Mouse (Mus musculus) liver, adult 2 months (tissue): ENCODE results near the gene Tcf7.

Experiments
- CTCF ChIP-seq: fragments of 200-500 bp; IDR thresholded peaks from 2 replicates; pipeline ENCODE4 v1.5.1; 2011; ENCODE audit warnings: low read depth, low read length, control low read depth
- POLR2A ChIP-seq: fragments of 200-500 bp; IDR thresholded peaks from 2 replicates; pipeline ENCODE4 v1.6.1; 2011; ENCODE audit warnings: low read length, control low read depth; ENCODE audit not compliant: insufficient read depth; ENCODE audit errors: extremely low read depth

- TF ChIP-seq CTCF (no peak), POLR2A (no peak)
These were observed 33.4 kb downstream of the Tcf7 start for GRCm38 (mm10) chr11:52249452-52249851.
